Mouse (Mus musculus) frontal cortex, adult 2 months (tissue): ENCODE results near the gene Tmem8b. TPM values are rescaled to one million over a fixed set of nuclear protein-coding genes. Genes with fewer than 3 reads are reported as not detected.

Source experiments
- DNase-seq, 2 experiments: peaks; one replicate each; pipeline ENCODE4 v3.0.0; 2022; ENCODE audit warnings: low spot score in 1 of 2; ENCODE audit errors: extremely low spot score in 1 of 2
- polyA plus RNA-seq: library from polyadenylated mRNA; depleted of rRNA; stranded (reverse); fragments of >200 nt; gene quantifications from 2 replicates; pipeline ENCODE4 v1.2.3, GENCODE M21; 2012

Tmem8b gene
- polyA plus RNA-seq, 1 experiment: 38.0 TPM

GRCm38 (mm10) chr4:43656339-43657109, 12.2 kb upstream of the Tmem8b start, which contains the start of gene Hint2:
Gene Hint2, minus strand, starts transcription at chr4:43656466.
- DNase-seq: peak; percentile 95 to 96

GRCm38 (mm10) chr4:43657146-43657545, 11.6 kb upstream of the Tmem8b start:
- DNase-seq: peak in 1 of 2 experiments; percentile 34

GRCm38 (mm10) chr4:43666412-43666811, 2.4 kb upstream of the Tmem8b start:
- peak in 1 of 2 experiments; percentile 42 for DNase-seq

GRCm38 (mm10) chr4:43669428-43669794, 640 bp downstream of the Tmem8b start:
- no peak for DNase-seq

- DNase-seq: peak; percentile 68 to 96
These were observed 3.3 kb downstream of the Tmem8b start for GRCm38 (mm10) chr4:43672070-43672469.

GRCm38 (mm10) chr4:43673703-43674102, 4.9 kb downstream of the Tmem8b start:
- DNase-seq: no peak

- no peak for DNase-seq
These were observed 6.2 kb downstream of the Tmem8b start for GRCm38 (mm10) chr4:43674974-43675373.

GRCm38 (mm10) chr4:43675608-43676007, 6.8 kb downstream of the Tmem8b start:
- DNase-seq: no peak

- no peak for DNase-seq
These were observed 9.8 kb downstream of the Tmem8b start for GRCm38 (mm10) chr4:43678541-43678940.

- DNase-seq: no peak
These were observed 10.8 kb downstream of the Tmem8b start for GRCm38 (mm10) chr4:43679416-43680043.

GRCm38 (mm10) chr4:43690021-43690420, 21.2 kb downstream of the Tmem8b start:
- DNase-seq: no peak

- no peak for DNase-seq
These were observed 22.3 kb downstream of the Tmem8b start for GRCm38 (mm10) chr4:43691026-43691425.

- no peak for DNase-seq
These were observed 25.1 kb downstream of the Tmem8b start for GRCm38 (mm10) chr4:43693806-43694241.

GRCm38 (mm10) chr4:43694439-43695248, 25.9 kb downstream of the Tmem8b start:
- DNase-seq: no peak

- DNase-seq: no peak
These were observed 26.5 kb downstream of the Tmem8b start for GRCm38 (mm10) chr4:43695249-43695671.

GRCm38 (mm10) chr4:43696561-43696960, 27.8 kb downstream of the Tmem8b start:
- DNase-seq: no peak

- no peak for DNase-seq
These were observed 31.9 kb downstream of the Tmem8b start, which contains the start of gene Olfr70 for GRCm38 (mm10) chr4:43700707-43701106. Gene Olfr70, minus strand, starts transcription at chr4:43700807.

- DNase-seq: no peak
These were observed 34.7 kb downstream of the Tmem8b start for GRCm38 (mm10) chr4:43703439-43703838.

GRCm38 (mm10) chr4:43703851-43704250, 35.1 kb downstream of the Tmem8b start:
- DNase-seq: no peak

- no peak for DNase-seq
These were observed 37.2 kb downstream of the Tmem8b start for GRCm38 (mm10) chr4:43705991-43706390.

- DNase-seq: no peak
These were observed 41.1 kb downstream of the Tmem8b start, which contains the start of gene Olfr71 for GRCm38 (mm10) chr4:43709869-43710268. Gene Olfr71, minus strand, starts transcription at chr4:43710255.
